Comparison of ENCODE assay signal across 12 mouse cellular contexts in genomic region chr2:169695025-169695424, GRCm38 (mm10).
DNase-seq lines count a peak whose midpoint lies in the region; ATAC-seq lines count a peak whose summit lies in the region.
"Had no signal": no experiment of that assay in that cellular context is flagged by ENCODE, and none has a peak within 500 bp of the region (broad histone marks: within the 10 kb centered on the region; RNA-seq: fewer than 3 reads in every experiment).

No protein-coding gene starts in this region.

- no peak overlapping the region for H3K27ac ChIP-seq in kidney, embryonic 15.5 days
- H3K27ac ChIP-seq in intestine, embryonic 14.5 days (ENCODE audit: low read depth): no peak overlapping the region
- H3K27ac ChIP-seq in liver, embryonic 16.5 days (ENCODE audit: low read length): no peak overlapping the region
- H3K27ac ChIP-seq: limb, embryonic 12.5 days had no signal

- no peak for ATAC-seq in kidney, embryonic 15.5 days (replicated peaks; ENCODE audit: low FRiP score)
- ATAC-seq in intestine, embryonic 14.5 days (replicated peaks; ENCODE audit: low FRiP score, low TSS enrichment, low read depth): peak; percentile 64; the same call in 1 of the 2 replicates
- peak; percentile 80 for ATAC-seq in liver, embryonic 16.5 days (ENCODE audit: low read depth)

- no peaks in the 10 kb centered on the region for H3K27me3 ChIP-seq in kidney, embryonic 15.5 days
- no peaks in the 10 kb centered on the region for H3K27me3 ChIP-seq in intestine, embryonic 14.5 days (replicated peaks; ENCODE audit: control insufficient read depth, insufficient read depth, low read length)
- no peaks in the 10 kb centered on the region for H3K27me3 ChIP-seq in liver, embryonic 16.5 days (ENCODE audit: control insufficient read depth, insufficient read depth, low read depth, low read length)
- H3K27me3 ChIP-seq: limb, embryonic 12.5 days had no signal

- 66% methylated on average over 9 of the region's 9 CpGs for WGBS in kidney, embryonic 15.5 days
- WGBS in intestine, embryonic 14.5 days: 65% methylated on average over 9 of the region's 9 CpGs
- WGBS in liver, embryonic 16.5 days (ENCODE audit: insufficient replicate concordance): 59% methylated on average over 9 of the region's 9 CpGs

- no peaks in the 10 kb centered on the region for H3K9me3 ChIP-seq in kidney, embryonic 15.5 days (replicated peaks)
- H3K9me3 ChIP-seq in intestine, embryonic 14.5 days (ENCODE audit: control insufficient read depth, low read length): no peaks in the 10 kb centered on the region
- H3K9me3 ChIP-seq in liver, embryonic 16.5 days (replicated peaks; ENCODE audit: control insufficient read depth, low read length): no peaks in the 10 kb centered on the region
- H3K9me3 ChIP-seq: limb, embryonic 12.5 days had no signal

- no peak overlapping the region for H3K4me2 ChIP-seq in kidney, embryonic 15.5 days
- no peak overlapping the region for H3K4me2 ChIP-seq in intestine, embryonic 14.5 days (ENCODE audit: low read length)
- H3K4me2 ChIP-seq in liver, embryonic 16.5 days (ENCODE audit: low read depth, low read length): no peak overlapping the region
- H3K4me2 ChIP-seq: limb, embryonic 12.5 days had no signal

- no peak overlapping the region for H3K4me3 ChIP-seq in kidney, embryonic 15.5 days (replicated peaks)
- no peak overlapping the region for H3K4me3 ChIP-seq in intestine, embryonic 14.5 days (ENCODE audit: low read depth, low read length)
- H3K4me3 ChIP-seq in liver, embryonic 16.5 days (ENCODE audit: low read depth, low read length): no peak overlapping the region
- H3K4me3 ChIP-seq: limb, embryonic 12.5 days had no signal

- H3K9ac ChIP-seq in kidney, embryonic 15.5 days: no peak overlapping the region
- no peak overlapping the region for H3K9ac ChIP-seq in intestine, embryonic 14.5 days (ENCODE audit: low read length)
- H3K9ac ChIP-seq in liver, embryonic 16.5 days (ENCODE audit: low read depth, low read length): no peak overlapping the region
- H3K9ac ChIP-seq: limb, embryonic 12.5 days had no signal

- DNase-seq in kidney, postnatal 36 days: peak; percentile 8 to 25
- DNase-seq in intestine, embryonic 14.5 days (ENCODE audit: low spot score): peak; percentile 71
- peak; percentile 16 to 53 for DNase-seq in thymus, postnatal 36 days
- DNase-seq in right cerebral cortex, adult 18-20 months: no peak
- no peak for DNase-seq in left cerebral cortex, adult 9 months (ENCODE audit: low spot score in 2 of 2)
- DNase-seq: adrenal gland, postnatal 36 days; cerebellum, adult 11 months; gastrocnemius, postnatal 36 days; kidney, adult 18-20 months had no signal

- H3K4me1 ChIP-seq in kidney, embryonic 15.5 days: peaks cover 22% of the 10 kb centered on the region
- peaks cover 40% of the 10 kb centered on the region for H3K4me1 ChIP-seq in intestine, embryonic 14.5 days (replicated peaks; ENCODE audit: control insufficient read depth, insufficient read depth, low read length)
- H3K4me1 ChIP-seq in liver, embryonic 16.5 days (ENCODE audit: control insufficient read depth, low read depth, low read length): peaks cover 3% of the 10 kb centered on the region

- H3K36me3 ChIP-seq in kidney, embryonic 15.5 days: no peaks in the 10 kb centered on the region
- no peaks in the 10 kb centered on the region for H3K36me3 ChIP-seq in intestine, embryonic 14.5 days (ENCODE audit: control insufficient read depth, insufficient read depth, low read length)
- no peaks in the 10 kb centered on the region for H3K36me3 ChIP-seq in liver, embryonic 16.5 days (ENCODE audit: control insufficient read depth, insufficient read depth)
- H3K36me3 ChIP-seq: limb, embryonic 12.5 days had no signal

Comparison
In these comparisons a context has a peak if more than half of its experiments do, and no peak if none do; other contexts are left out.
1. DNase-seq: peak in kidney, postnatal 36 days (2 of 2), intestine, embryonic 14.5 days (single experiment) and thymus, postnatal 36 days (2 of 2); none in right cerebral cortex, adult 18-20 months (single experiment) and left cerebral cortex, adult 9 months (0 of 2).